Mouse (Mus musculus) embryonic stem cell, embryonic (primary cell): Measurements from ENCODE around the gene Efhb.

Source experiments
- CTCF ChIA-PET, 4 experiments: fragments of 300-600 bp in 2 of 4; fragments of 350-600 bp in 2 of 4; sonication (Branson Sonifier 250); formaldehyde crosslinking; loops; one replicate each; lab custom pipeline; 2022; ENCODE audit warnings: inconsistent platforms in 2 of 4; lab: Charles Lee
- POLR2A ChIA-PET, 4 experiments: fragments of 300-600 bp in 2 of 4; fragments of 350-600 bp in 2 of 4; sonication (Branson Sonifier 250); formaldehyde crosslinking; loops; one replicate each; lab custom pipeline; 2022; ENCODE audit warnings: antibody characterized with exemption in 4 of 4, inconsistent platforms in 1 of 4; lab: Charles Lee

Efhb gene

GRCm38 (mm10) chr17:53402689-53403306 is 60.3 kb downstream of the Efhb start:
- ChIA-PET CTCF (interaction anchor here (0.5 to 1.6 kb wide), 20 partner anchors 9 to 431 kb away, joined by 3 to 8 read pairs (median 4); no protein-coding TSS in a partner anchor), POLR2A (interaction anchor here in 1 of 4 experiments (1.0 to 1.1 kb wide), 3 partner anchors 60 to 113 kb away, joined by 3 read pairs; no protein-coding TSS in a partner anchor)

GRCm38 (mm10) chr17:53393201-53393600 is 69.9 kb downstream of the Efhb start:
- POLR2A ChIA-PET = no interaction called here
- CTCF ChIA-PET = no interaction called here

- ChIA-PET POLR2A (interaction anchor here in 1 of 4 experiments (0.6 kb wide), 1 partner anchor 146 kb away, joined by 3 read pairs; no protein-coding TSS in a partner anchor), CTCF (interaction anchor here in 3 of 4 experiments (0.6 to 1.1 kb wide), 9 partner anchors 13 to 830 kb away, joined by 3 to 11 read pairs (median 4); no protein-coding TSS in a partner anchor)
Observed at GRCm38 (mm10) chr17:53389507-53389906, 73.6 kb downstream of the Efhb start.

GRCm38 (mm10) chr17:53387581-53388473 is 75.3 kb downstream of the Efhb start:
- POLR2A ChIA-PET = interaction anchor here in 1 of 4 experiments (0.9 kb wide), 1 partner anchor 90 kb away, joined by 3 read pairs; no protein-coding TSS in a partner anchor
- CTCF ChIA-PET = interaction anchor here in 1 of 4 experiments (1.5 kb wide), 1 partner anchor 407 kb away, joined by 4 read pairs; no protein-coding TSS in a partner anchor

- POLR2A ChIA-PET = interaction anchor here in 1 of 4 experiments (0.9 kb wide), 1 partner anchor 91 kb away, joined by 3 read pairs; no protein-coding TSS in a partner anchor
- CTCF ChIA-PET = interaction anchor here in 2 of 4 experiments (0.6 kb wide), 3 partner anchors 56 to 1622 kb away, joined by 3 to 5 read pairs (median 3); no protein-coding TSS in a partner anchor
Observed at GRCm38 (mm10) chr17:53386863-53387262, 76.3 kb downstream of the Efhb start.

GRCm38 (mm10) chr17:53364111-53364510 is 99.0 kb downstream of the Efhb start:
- ChIA-PET CTCF (no interaction called here), POLR2A (no interaction called here)
